Mouse (Mus musculus) small intestine, adult 2 months (tissue): ENCODE measurements around the gene Slc35e3.
"Not testable (repeated sequence)": the region's sequence is repeated elsewhere in the genome, so short reads cannot be mapped to it uniquely, and the experiment has no call there.

Source experiments
- CTCF ChIP-seq: fragments of 200-500 bp; IDR thresholded peaks from 2 replicates; pipeline ENCODE4 v1.5.1; 2012; ENCODE audit warnings: low read depth, mild to moderate bottlenecking, control low read depth, inconsistent platforms, low read length, moderate library complexity, mixed read lengths; ENCODE audit not compliant: insufficient replicate concordance, insufficient read length; ENCODE audit errors: extremely low read depth
- POLR2A ChIP-seq: fragments of 200-500 bp; IDR thresholded peaks from 2 replicates; pipeline ENCODE4 v1.6.1; 2012; ENCODE audit warnings: low read depth, mild to moderate bottlenecking, control low read depth, inconsistent platforms, low read length, moderate library complexity

DNA sequence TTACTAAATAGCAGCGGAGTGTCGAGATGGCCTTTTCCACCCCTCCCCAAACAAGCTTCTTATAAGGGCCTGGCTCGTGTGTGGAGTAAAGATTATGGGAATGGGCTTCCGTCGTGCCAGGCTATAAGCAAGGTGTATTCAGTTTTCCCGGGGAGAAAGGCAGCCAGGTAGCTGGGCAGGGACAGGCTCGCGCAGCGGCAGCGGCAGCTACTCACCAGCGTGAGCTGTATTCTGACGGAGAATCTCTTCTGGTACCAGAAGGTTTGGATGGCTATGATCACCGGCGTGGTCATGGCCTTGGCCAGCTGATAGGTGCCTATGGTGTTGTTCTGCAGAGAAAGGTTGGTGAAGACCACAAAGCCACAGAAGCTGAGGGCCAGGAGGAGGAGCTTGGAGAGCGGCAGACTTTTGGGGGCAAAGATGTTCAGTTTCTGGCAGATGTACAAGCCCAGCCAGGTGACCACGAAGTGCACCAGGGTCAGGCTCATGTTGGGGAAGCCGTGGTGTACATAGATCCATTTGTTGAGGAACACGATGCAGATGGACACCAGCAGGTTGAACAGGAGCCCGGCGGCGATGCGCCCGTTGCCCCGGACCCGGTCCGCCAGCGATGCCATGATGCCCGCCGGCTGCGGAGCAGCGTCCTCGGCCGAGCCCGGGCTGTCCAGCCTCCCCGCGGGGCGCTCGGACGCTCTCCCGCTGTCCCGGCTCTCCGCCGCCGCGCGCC, 432 bp downstream of the Slc35e3 start:
- not testable (repeated sequence) for TF ChIP-seq CTCF, POLR2A
